Mouse (Mus musculus): ENCODE data around the gene P2rx3. TPM values are rescaled to one million over a fixed set of nuclear protein-coding genes. Genes with fewer than 3 reads are reported as not detected.

P2rx3 gene
- total and polyA plus RNA-seq, 3 experiments: 0.05 to 0.60 TPM; not detected in 1

- ATAC-seq (ENCODE audit: extremely low read depth, insufficient number of reproducible peaks, low FRiP score, poor library complexity, severe bottlenecking) (no peak), DNase-seq (ENCODE audit: low spot score) (no peak)
- Histone ChIP-seq H3K4me1 (ENCODE audit: insufficient read depth, low read depth, low read length) (peaks cover 36% of the 10 kb centered on the region), H3K4me3 (ENCODE audit: low read depth, low read length) (no peak overlapping the region), H3K36me3 (replicated peaks) (peaks cover 94% of the 10 kb centered on the region), H3K27me3 (ENCODE audit: insufficient read depth, low read length) (no peaks in the 10 kb centered on the region), H3K9me3 (replicated peaks) (no peaks in the 10 kb centered on the region)
- TF ChIP-seq CTCF (IDR thresholded peaks at IDR 0.05; ENCODE audit: low read depth, low read length): no peak
- no peak for TF ChIP-seq POLR2AphosphoS5 (IDR thresholded peaks at IDR 0.05; ENCODE audit: insufficient replicate concordance, low read depth, low read length)
- no peak for TF ChIP-seq GATA2 (IDR thresholded peaks at IDR 0.05; ENCODE audit: borderline replicate concordance, low read depth, low read length)
- no peak for TF ChIP-seq GATA1 (IDR thresholded peaks at IDR 0.05; ENCODE audit: borderline replicate concordance, low read length)
- TF ChIP-seq TAL1 (conservative IDR thresholded peaks at IDR 0.05; ENCODE audit: low read depth, low read length): no peak
Measured at GRCm38 (mm10) chr2:84952251-84952650, 85.0 kb downstream of the P2rx3 start.

- Histone ChIP-seq H3K4me1 (ENCODE audit: insufficient read depth, low read depth, low read length) (peaks cover 41% of the 10 kb centered on the region), H3K4me3 (ENCODE audit: low read depth, low read length) (no peak overlapping the region), H3K36me3 (replicated peaks) (peaks cover 94% of the 10 kb centered on the region), H3K9me3 (replicated peaks) (no peaks in the 10 kb centered on the region), H3K27me3 (ENCODE audit: insufficient read depth, low read length) (no peaks in the 10 kb centered on the region)
- TF ChIP-seq GATA2 (IDR thresholded peaks at IDR 0.05; ENCODE audit: borderline replicate concordance, low read depth, low read length): no peak
- TF ChIP-seq POLR2AphosphoS5 (IDR thresholded peaks at IDR 0.05; ENCODE audit: insufficient replicate concordance, low read depth, low read length): no peak
- no peak for TF ChIP-seq GATA1 (IDR thresholded peaks at IDR 0.05; ENCODE audit: borderline replicate concordance, low read length)
- no peak for TF ChIP-seq CTCF (IDR thresholded peaks at IDR 0.05; ENCODE audit: low read depth, low read length)
- no peak for TF ChIP-seq TAL1 (conservative IDR thresholded peaks at IDR 0.05; ENCODE audit: low read depth, low read length)
- DNase-seq (ENCODE audit: low spot score) (no peak), ATAC-seq (ENCODE audit: extremely low read depth, insufficient number of reproducible peaks, low FRiP score, poor library complexity, severe bottlenecking) (no peak)
Measured at GRCm38 (mm10) chr2:84951027-84951426, 86.2 kb downstream of the P2rx3 start.

- no peak for ATAC-seq (ENCODE audit: extremely low read depth, insufficient number of reproducible peaks, low FRiP score, poor library complexity, severe bottlenecking)
- H3K4me1 ChIP-seq (ENCODE audit: insufficient read depth, low read depth, low read length): peaks cover 41% of the 10 kb centered on the region
- no peaks in the 10 kb centered on the region for H3K9me3 ChIP-seq (replicated peaks)
- TF ChIP-seq POLR2AphosphoS5 (IDR thresholded peaks at IDR 0.05; ENCODE audit: insufficient replicate concordance, low read depth, low read length) (no peak), GATA2 (IDR thresholded peaks at IDR 0.05; ENCODE audit: borderline replicate concordance, low read depth, low read length) (no peak), GATA1 (IDR thresholded peaks at IDR 0.05; ENCODE audit: borderline replicate concordance, low read length) (no peak), CTCF (IDR thresholded peaks at IDR 0.05; ENCODE audit: low read depth, low read length) (no peak)
- peaks cover 96% of the 10 kb centered on the region for H3K36me3 ChIP-seq (replicated peaks)
- H3K4me3 ChIP-seq (ENCODE audit: low read depth, low read length): no peak overlapping the region
- DNase-seq (ENCODE audit: low spot score): no peak
- no peaks in the 10 kb centered on the region for H3K27me3 ChIP-seq (ENCODE audit: insufficient read depth, low read length)
Measured at GRCm38 (mm10) chr2:84948721-84949120, 88.5 kb downstream of the P2rx3 start.

Other genes with a start within 250 kb of the P2rx3 start
- gene Ube2l6, start 238.6 kb downstream of the P2rx3 start, total RNA-seq (2014; fragmentation: Nextera tagmentation): 37.2 and 74.5 TPM in 2 replicates
- gene Ube2l6, start 238.6 kb downstream of the P2rx3 start, total RNA-seq (2017): 20.2 and 22.5 TPM in 2 replicates
- 1.2 and 2.5 TPM in 2 replicates for gene Ube2l6, start 238.6 kb downstream of the P2rx3 start, polyA plus RNA-seq (2012)
- gene Smtnl1, start 214.8 kb downstream of the P2rx3 start, total RNA-seq (2014; fragmentation: Nextera tagmentation): not detected in 2 replicates
- not detected in 2 replicates for gene Smtnl1, start 214.8 kb downstream of the P2rx3 start, total RNA-seq (2017)
- not detected in 2 replicates for gene Smtnl1, start 214.8 kb downstream of the P2rx3 start, polyA plus RNA-seq (2012)
- 13.5 and 21.0 TPM in 2 replicates for gene Timm10, start 210.5 kb downstream of the P2rx3 start, total RNA-seq (2014; fragmentation: Nextera tagmentation)
- 51.5 and 54.9 TPM in 2 replicates for gene Timm10, start 210.5 kb downstream of the P2rx3 start, total RNA-seq (2017)
- gene Timm10, start 210.5 kb downstream of the P2rx3 start, polyA plus RNA-seq (2012): 13.3 and 19.5 TPM in 2 replicates
- gene Slc43a1, start 198.6 kb downstream of the P2rx3 start, total RNA-seq (2014; fragmentation: Nextera tagmentation): 0.29 and 62.5 TPM in 2 replicates
- 0.05 and 0.12 TPM in 2 replicates for gene Slc43a1, start 198.6 kb downstream of the P2rx3 start, total RNA-seq (2017)
- 0.03 TPM in 1 of 2 replicates, not detected in the other for gene Slc43a1, start 198.6 kb downstream of the P2rx3 start, polyA plus RNA-seq (2012)
- not detected in 2 replicates for gene Rtn4rl2, start 150.8 kb downstream of the P2rx3 start, total RNA-seq (2014; fragmentation: Nextera tagmentation)
- gene Rtn4rl2, start 150.8 kb downstream of the P2rx3 start, total RNA-seq (2017): not detected in 2 replicates
- gene Rtn4rl2, start 150.8 kb downstream of the P2rx3 start, polyA plus RNA-seq (2012): not detected in 2 replicates
- 116 and 137 TPM in 2 replicates for gene Slc43a3, start 100.9 kb downstream of the P2rx3 start, total RNA-seq (2014; fragmentation: Nextera tagmentation)
- gene Slc43a3, start 100.9 kb downstream of the P2rx3 start, total RNA-seq (2017): 85.2 and 90.3 TPM in 2 replicates
- 13.5 and 15.4 TPM in 2 replicates for gene Slc43a3, start 100.9 kb downstream of the P2rx3 start, polyA plus RNA-seq (2012)
- not detected in 2 replicates for gene Prg2, start 57.0 kb downstream of the P2rx3 start, total RNA-seq (2014; fragmentation: Nextera tagmentation)
- 0.82 TPM in 1 of 2 replicates, not detected in the other for gene Prg2, start 57.0 kb downstream of the P2rx3 start, total RNA-seq (2017)
- gene Prg2, start 57.0 kb downstream of the P2rx3 start, polyA plus RNA-seq (2012): not detected in 2 replicates
- not detected in 2 replicates for gene Prg3, start 49.2 kb downstream of the P2rx3 start, total RNA-seq (2014; fragmentation: Nextera tagmentation)
- gene Prg3, start 49.2 kb downstream of the P2rx3 start, total RNA-seq (2017): 88.3 and 92.3 TPM in 2 replicates
- gene Prg3, start 49.2 kb downstream of the P2rx3 start, polyA plus RNA-seq (2012): 0.42 and 0.70 TPM in 2 replicates
- gene Ssrp1, start 228 bp downstream of the P2rx3 start, total RNA-seq (2014; fragmentation: Nextera tagmentation): 168 and 190 TPM in 2 replicates
- gene Ssrp1, start 228 bp downstream of the P2rx3 start, total RNA-seq (2017): 304 and 315 TPM in 2 replicates
- gene Ssrp1, start 228 bp downstream of the P2rx3 start, polyA plus RNA-seq (2012): 54.9 and 111 TPM in 2 replicates
- 2.6 and 3.0 TPM in 2 replicates for gene Tnks1bp1, start 10.6 kb upstream of the P2rx3 start, total RNA-seq (2014; fragmentation: Nextera tagmentation)
- 1.7 and 2.8 TPM in 2 replicates for gene Tnks1bp1, start 10.6 kb upstream of the P2rx3 start, total RNA-seq (2017)
- 5.2 and 5.7 TPM in 2 replicates for gene Tnks1bp1, start 10.6 kb upstream of the P2rx3 start, polyA plus RNA-seq (2012)
- gene Aplnr, start 98.8 kb upstream of the P2rx3 start, total RNA-seq (2014; fragmentation: Nextera tagmentation): not detected in 2 replicates
- 0.12 and 0.22 TPM in 2 replicates for gene Aplnr, start 98.8 kb upstream of the P2rx3 start, total RNA-seq (2017)
- not detected in 2 replicates for gene Aplnr, start 98.8 kb upstream of the P2rx3 start, polyA plus RNA-seq (2012)
- not detected in 2 replicates for gene Lrrc55, start 159.7 kb upstream of the P2rx3 start, total RNA-seq (2014; fragmentation: Nextera tagmentation)
- gene Lrrc55, start 159.7 kb upstream of the P2rx3 start, total RNA-seq (2017): 0.12 and 0.44 TPM in 2 replicates
- gene Lrrc55, start 159.7 kb upstream of the P2rx3 start, polyA plus RNA-seq (2012): not detected in 2 replicates